Mouse (Mus musculus) cerebellum, postnatal 14 days (tissue): ENCODE results near the gene Chst3.
"Not testable (repeated sequence)": the region's sequence is repeated elsewhere in the genome, so short reads cannot be mapped to it uniquely, and the experiment has no call there.

Experiments
- DNase-seq, 2 experiments: peaks; one replicate each; pipeline ENCODE4 v3.0.0; 2021; ENCODE audit warnings: mixed read lengths in 2 of 2

The Chst3 gene

DNA sequence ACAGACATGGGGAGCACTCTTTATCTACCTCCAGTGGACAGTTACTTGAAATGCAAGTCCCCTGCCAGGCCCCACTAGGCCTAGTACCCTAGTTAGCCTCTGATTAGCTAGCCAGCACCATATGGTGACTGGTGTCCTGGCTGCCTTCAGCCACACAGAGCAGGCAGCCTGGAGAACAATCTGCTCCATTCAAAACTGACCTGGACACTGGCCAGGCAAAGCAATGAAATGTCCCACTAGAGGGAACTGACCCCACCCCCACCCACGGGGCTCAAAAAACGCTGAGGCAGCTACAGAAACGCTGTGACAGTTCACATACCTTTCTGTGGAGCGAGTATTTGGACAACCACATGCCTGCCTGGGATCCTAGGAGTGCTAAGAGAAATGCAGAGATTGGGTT is 24.0 kb downstream of the Chst3 start:
- peak; percentile 93 to 94 for DNase-seq

GRCm38 (mm10) chr10:60193532-60194423 is 25.3 kb downstream of the Chst3 start:
- DNase-seq, result peak; percentile 58 to 60

GRCm38 (mm10) chr10:60191796-60192195 is 27.3 kb downstream of the Chst3 start:
- DNase-seq, result peak; percentile 88 to 89

DNA sequence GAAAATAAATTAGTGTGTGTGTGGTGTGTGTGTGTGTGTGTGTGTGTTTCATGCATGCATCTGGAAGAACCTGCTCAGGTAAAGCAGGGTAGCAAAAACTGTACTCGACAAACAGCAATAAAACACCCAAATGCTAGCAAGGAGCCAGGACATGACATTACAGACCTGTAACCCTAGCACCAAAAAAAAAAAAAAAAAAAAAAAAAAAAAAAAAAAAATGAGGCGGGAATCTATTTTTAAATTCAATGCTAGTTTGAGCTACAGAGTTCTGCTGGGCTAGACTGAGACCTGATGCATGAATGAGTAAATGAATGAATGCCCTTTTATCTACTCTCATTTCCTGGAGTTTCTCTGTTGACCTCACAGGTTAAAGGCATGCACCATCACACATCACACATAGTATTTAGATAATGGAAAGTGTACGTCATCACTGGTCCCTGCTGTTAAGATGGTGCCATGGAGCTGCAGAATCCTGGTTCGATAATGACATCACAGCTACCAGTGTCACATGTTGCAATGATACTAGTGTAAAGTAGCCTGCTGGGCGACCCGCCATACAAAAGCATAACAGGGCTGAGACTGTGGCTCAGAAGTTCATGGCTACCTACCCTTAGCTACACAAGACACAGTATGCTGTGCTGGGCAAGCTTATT is 29.4 kb downstream of the Chst3 start:
- no peak for DNase-seq

GRCm38 (mm10) chr10:60186191-60186945 is 32.7 kb downstream of the Chst3 start:
- DNase-seq, result peak; percentile 82 to 83

DNA sequence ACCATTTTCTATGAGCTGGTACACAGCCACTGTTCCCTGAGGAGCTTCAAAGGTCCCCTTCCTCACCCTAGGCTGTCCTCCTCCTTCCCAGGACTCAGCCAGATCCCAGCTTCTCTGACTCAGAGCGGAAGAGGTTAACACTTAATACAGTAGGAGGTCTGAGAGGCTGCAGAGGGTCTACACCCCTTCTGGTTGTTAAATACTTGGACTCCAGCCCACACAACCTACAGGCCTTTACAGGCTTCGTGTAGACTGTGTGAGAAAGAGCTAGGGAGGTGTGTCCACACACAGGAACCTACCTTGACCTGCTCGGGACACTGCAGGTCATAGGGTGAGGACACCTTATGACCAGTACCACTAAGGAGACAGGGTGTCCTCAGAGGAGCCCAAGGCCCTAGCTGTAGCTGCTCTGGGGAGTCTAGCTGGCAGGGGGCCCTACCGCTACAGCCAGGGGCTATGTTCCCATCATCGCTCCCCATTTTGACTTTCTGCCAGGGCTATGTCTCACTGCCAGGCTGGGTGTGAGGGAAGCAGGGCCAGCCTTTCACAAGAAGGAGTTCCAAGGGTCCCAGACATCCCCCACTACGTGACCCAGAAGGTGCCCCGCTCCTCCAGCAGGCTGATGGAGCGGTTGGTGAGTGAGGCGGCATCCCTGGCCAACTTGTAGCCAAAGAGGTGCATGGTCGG is 33.9 kb downstream of the Chst3 start:
- DNase-seq, result peak in 1 of 2 experiments; percentile 41

- not testable (repeated sequence) for DNase-seq
These were observed 43.8 kb downstream of the Chst3 start for GRCm38 (mm10) chr10:60175306-60175705.

DNA sequence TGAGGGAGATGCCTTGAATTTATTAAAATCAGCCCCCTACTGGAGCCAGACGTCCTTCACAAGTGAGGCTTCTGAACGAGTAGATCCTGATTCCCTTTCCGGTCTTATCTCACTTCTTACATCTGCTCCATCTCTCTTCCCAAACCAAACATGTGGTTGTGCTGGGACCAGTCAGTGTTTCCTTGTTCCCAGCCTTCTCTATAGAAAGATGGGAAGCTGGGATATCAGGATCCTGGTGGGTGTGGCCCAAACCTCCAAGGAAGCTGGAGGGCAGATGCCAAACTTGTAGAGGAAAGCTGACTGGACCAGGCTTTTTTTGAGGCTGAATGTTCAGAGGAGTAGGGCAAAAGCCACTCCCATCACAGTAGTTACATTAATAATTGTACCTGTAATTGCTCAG is 44.6 kb downstream of the Chst3 start:
- no peak for DNase-seq

DNA sequence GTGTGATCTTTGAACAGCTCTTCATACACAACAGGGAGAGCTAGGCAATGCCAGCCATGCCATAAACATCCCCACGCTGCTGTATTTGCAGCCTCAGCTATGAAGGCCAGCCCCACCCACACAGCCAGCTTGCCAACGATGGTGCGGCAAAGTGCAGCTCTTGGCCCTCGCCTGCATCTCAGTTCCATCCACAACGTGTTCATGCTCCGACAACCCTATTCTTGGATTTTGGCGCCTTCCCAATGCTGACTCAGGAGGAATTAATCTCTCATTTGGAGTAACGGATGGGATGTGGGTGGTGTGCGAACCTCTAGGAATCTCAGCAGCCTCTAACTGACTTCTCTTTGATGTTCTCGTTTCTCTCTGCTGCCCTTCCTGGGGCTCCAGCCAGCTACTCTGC is 46.0 kb downstream of the Chst3 start:
- DNase-seq, result peak; percentile 47 to 72

GRCm38 (mm10) chr10:60172306-60172705 is 46.8 kb downstream of the Chst3 start:
- no peak for DNase-seq

- DNase-seq, result no peak
These were observed 47.7 kb downstream of the Chst3 start for GRCm38 (mm10) chr10:60171368-60171767.

- no peak for DNase-seq
These were observed 48.6 kb downstream of the Chst3 start for GRCm38 (mm10) chr10:60170326-60171089.

DNA sequence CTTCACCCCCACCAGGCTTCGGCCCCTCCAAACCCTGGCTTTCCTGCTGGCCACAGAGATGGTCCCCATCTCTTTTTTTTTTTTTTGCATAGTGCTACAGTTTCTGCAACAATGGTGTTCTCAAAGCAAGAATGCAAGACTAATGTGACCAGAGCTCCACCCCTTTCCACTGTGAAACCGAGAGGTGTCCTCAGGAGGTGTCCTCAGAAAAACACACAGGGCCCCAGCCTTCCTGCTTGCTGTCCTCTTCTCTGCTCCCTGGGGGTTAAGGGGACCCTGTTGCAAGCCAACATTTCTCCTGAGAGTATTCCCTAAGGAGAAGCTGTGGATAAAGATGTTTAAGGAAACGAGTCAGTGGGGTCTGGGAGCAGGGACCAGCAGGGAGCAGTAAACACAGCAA is 50.1 kb downstream of the Chst3 start:
- no peak for DNase-seq

- DNase-seq, result no peak
These were observed 50.8 kb downstream of the Chst3 start for GRCm38 (mm10) chr10:60168306-60168705.

GRCm38 (mm10) chr10:60166068-60166467 is 53.0 kb downstream of the Chst3 start:
- no peak for DNase-seq

DNA sequence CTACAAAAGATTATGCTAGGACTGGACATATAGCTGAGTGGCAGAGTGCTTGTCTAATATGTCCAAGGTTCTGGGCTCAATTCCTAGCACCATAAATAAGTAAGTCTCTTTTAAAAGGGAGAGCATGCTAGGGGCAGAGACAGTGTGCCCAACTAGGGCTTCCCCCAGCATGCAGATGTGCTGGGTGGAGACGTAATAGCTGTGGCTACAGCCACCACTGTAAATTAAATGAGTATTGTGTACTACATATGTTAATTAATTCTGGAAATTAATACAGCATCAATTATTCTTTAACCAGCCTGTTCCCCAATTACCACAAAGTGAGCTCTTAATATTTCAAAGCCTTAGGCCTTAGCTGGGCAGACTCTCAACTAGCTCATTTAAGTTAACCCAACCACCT is 54.2 kb downstream of the Chst3 start:
- no peak for DNase-seq

- no peak for DNase-seq
These were observed 56.1 kb downstream of the Chst3 start for GRCm38 (mm10) chr10:60162973-60163255.

GRCm38 (mm10) chr10:60162184-60162972 is 56.7 kb downstream of the Chst3 start:
- DNase-seq, result not testable (repeated sequence)

DNA sequence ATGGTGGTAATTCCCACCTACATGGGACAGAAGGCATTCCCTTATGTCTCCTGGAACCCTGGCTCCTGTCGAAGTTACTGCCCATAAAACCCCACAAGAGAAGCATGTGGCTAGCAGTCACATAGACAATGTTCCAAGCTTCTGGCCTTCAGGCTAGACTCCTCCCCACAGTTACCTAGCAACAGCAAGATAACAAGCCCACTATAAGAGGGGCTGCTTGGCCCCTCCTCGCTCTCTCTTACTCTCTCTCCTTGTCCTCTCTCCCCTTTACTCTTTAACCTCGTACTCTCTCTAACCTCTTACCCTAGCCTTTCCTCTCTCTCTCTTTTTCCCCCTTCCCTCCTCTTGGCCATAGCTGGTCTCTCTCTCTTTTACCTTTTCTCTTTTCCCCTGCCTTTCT is 57.7 kb downstream of the Chst3 start:
- DNase-seq, result not testable (repeated sequence)

DNA sequence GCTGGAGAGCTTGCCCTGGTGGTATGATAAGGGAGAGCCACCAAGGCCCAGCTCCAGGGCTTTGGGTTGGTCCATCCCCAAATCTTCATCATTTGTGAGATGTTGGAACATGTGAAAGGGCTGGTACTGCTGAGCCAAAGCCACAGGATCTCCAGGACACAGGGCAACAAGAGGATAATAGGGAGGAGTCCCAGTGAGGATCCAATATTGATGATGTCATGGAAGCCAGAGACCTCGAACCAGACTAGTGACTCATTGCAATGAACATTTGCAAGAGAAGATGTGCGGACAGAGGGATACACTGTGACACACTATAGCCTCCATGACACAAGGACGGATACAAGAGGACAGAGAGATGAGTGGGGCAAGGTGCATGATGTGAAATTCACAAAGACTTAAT is 60.9 kb downstream of the Chst3 start:
- no peak for DNase-seq

GRCm38 (mm10) chr10:60156016-60156415 is 63.0 kb downstream of the Chst3 start:
- DNase-seq, result no peak
